Mouse (Mus musculus): ENCODE data around the gene Snn. TPM values are rescaled to one million over a fixed set of nuclear protein-coding genes. Genes with fewer than 3 reads are reported as not detected.

Snn gene
- polyA plus RNA-seq, 1 experiment: 50.6 TPM

DNA sequence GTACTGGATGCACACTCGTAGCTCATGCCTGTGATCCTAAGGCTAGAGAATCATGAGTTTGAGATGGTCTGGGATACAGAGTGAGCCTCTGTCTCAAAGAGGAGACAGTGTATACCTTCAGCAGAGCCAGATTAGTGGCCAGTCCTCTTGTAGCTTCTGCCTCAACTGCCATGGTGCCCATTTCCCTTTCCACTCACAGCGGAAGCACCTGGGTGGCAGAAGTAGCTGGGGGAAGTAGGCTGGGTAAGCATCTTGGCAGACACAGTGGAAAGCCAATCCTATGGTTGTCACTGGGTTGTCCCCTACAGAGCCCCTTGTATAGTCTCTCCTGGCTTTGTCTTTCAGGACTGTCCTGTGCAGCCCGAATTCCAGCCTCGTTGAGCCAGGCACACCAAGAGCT lies 11.1 kb downstream of the Snn start:
- H3K4me3 ChIP-seq (replicated peaks; ENCODE audit: extremely low read depth, low read depth, low read length): no peak overlapping the region
- 75% methylated on average over 4 of the region's 4 CpGs for WGBS
- no peak for DNase-seq
- TF ChIP-seq CTCF (IDR thresholded peaks at IDR 0.05; ENCODE audit: insufficient read depth, low read length) (no peak), POLR2A (IDR thresholded peaks at IDR 0.05; ENCODE audit: borderline replicate concordance, extremely low read depth, low read depth, low read length) (no peak)
- H3K4me1 ChIP-seq (ENCODE audit: control insufficient read depth, insufficient read depth, low read length): peaks cover 22% of the 10 kb centered on the region

DNA sequence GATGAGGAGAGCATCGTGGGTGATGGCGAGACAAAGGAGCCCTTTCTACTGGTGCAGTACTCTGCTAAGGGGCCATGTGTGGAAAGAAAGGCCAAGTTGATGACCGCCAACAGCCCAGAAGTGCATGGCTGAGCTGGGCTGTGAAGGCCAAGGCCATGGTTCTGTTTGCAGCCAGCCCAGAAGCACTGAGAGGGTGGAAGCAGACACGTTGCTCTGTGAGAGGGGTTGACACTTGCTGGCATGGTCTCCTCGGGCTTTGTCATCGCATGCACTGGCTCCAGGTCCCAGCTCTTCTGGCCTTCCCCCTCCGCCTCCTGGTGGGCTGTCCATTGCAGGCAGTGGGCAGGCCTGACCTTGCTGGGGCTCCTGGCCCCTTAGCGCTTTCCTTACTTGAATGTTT lies 11.7 kb downstream of the Snn start:
- TF ChIP-seq CTCF (IDR thresholded peaks at IDR 0.05; ENCODE audit: insufficient read depth, low read length) (no peak), POLR2A (IDR thresholded peaks at IDR 0.05; ENCODE audit: borderline replicate concordance, extremely low read depth, low read depth, low read length) (no peak)
- 79% methylated on average over 8 of the region's 8 CpGs for WGBS
- no peak overlapping the region for H3K4me3 ChIP-seq (replicated peaks; ENCODE audit: extremely low read depth, low read depth, low read length)
- H3K4me1 ChIP-seq (ENCODE audit: control insufficient read depth, insufficient read depth, low read length): peaks cover 22% of the 10 kb centered on the region
- DNase-seq: no peak

DNA sequence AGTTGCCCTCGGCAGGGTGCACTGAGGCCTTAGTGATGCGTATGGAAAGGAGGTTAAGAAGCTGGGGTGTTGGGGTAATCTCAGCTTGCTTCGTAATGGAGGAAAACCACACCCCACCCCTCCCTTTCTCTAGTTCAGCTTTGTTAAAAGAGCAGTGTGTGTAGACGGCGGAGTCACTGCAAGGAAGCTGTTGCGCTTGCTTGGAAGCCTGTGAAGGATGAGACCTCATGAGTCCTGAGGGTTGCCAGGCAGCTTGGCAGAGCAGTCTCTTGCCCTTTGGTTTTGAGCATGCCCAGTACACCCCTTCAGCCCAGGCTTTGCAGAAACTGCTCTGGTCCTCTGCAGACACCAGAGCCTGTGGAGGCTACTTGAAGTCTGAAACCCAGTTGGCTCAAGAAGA lies 12.3 kb downstream of the Snn start:
- WGBS: 54% methylated on average over 6 of the region's 6 CpGs
- Histone ChIP-seq H3K4me3 (replicated peaks; ENCODE audit: extremely low read depth, low read depth, low read length) (no peak overlapping the region), H3K4me1 (ENCODE audit: control insufficient read depth, insufficient read depth, low read length) (peaks cover 22% of the 10 kb centered on the region)
- no peak for DNase-seq
- TF ChIP-seq POLR2A (IDR thresholded peaks at IDR 0.05; ENCODE audit: borderline replicate concordance, extremely low read depth, low read depth, low read length) (no peak), CTCF (IDR thresholded peaks at IDR 0.05; ENCODE audit: insufficient read depth, low read length) (no peak)

DNA sequence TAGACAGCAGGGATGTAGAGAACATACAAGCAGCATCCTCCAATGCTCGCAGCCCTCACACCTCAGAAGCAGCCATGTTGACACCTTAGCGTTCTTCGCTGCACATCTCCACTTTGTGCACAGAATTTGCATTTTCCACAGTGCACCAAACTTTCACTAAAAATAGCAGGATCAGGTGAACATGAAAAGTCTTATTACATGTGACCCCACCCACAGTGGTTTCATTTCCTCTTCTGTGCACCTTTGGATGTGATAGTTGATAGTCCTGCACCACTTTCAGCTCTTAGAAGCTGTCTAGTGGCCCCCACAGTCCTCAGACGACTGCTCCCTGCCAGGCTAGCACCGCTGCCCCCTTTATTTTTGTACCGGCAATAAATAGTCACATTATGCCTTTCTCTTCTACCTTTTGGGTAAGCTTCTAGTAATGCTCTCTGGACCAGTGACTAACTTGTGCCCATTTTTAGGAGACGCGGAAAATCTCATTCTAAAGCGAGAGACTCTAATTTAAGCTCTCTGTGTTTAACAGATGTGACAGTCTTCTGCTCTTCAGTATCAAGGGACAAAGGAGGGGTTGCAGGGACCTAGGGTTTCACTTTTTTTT lies 17.0 kb downstream of the Snn start:
- WGBS: 81% methylated on average over 9 of the region's 9 CpGs
- no peak for DNase-seq

DNA sequence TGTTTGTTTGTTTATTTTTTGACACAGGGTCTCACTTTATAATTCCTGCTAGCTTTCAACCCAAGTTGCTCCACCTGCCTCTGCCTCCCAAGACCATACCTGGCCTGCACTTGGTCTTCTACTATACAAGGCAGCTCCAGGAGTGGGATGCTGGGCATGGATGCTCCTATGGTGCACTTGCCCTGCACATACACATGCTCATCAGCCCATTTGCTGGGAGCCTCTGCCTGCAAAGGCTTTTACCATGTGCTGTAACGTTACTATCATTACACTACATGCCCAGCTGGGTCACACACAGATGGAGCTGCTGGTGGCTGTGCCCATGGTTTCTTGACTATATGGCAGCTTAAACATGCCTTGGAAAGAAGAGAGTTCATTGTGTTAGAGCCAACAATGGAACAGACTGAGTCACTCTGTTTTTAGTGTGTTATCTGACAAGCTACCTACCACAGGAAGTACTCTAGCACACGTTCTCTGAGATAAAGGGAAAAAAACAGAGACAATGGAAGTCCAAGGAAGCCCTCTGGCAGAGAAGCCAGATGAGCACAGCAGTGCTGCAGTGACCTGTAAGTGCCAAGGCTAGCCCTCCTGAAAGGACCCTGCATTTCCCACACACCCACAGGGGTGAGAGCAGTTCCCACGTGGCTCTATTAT lies 17.6 kb downstream of the Snn start:
- Histone ChIP-seq H3K4me3 (replicated peaks; ENCODE audit: extremely low read depth, low read depth, low read length) (no peak overlapping the region), H3K4me1 (ENCODE audit: control insufficient read depth, insufficient read depth, low read length) (peaks cover 4% of the 10 kb centered on the region; the same call in 1 of the 2 replicates)
- 33% methylated on average over 3 of the region's 3 CpGs for WGBS
- DNase-seq: no peak
- no peak for TF ChIP-seq CTCF (IDR thresholded peaks at IDR 0.05; ENCODE audit: insufficient read depth, low read length)
- no peak for TF ChIP-seq POLR2A (IDR thresholded peaks at IDR 0.05; ENCODE audit: borderline replicate concordance, extremely low read depth, low read depth, low read length)

More for the DNA sequence above, 17.0 kb downstream of the Snn start:
- H3K4me3 ChIP-seq (replicated peaks; ENCODE audit: extremely low read depth, low read depth, low read length): no peak overlapping the region
- peaks cover 7% of the 10 kb centered on the region for H3K4me1 ChIP-seq (ENCODE audit: control insufficient read depth, insufficient read depth, low read length)
- TF ChIP-seq CTCF (IDR thresholded peaks at IDR 0.05; ENCODE audit: insufficient read depth, low read length): no peak
- no peak for TF ChIP-seq POLR2A (IDR thresholded peaks at IDR 0.05; ENCODE audit: borderline replicate concordance, extremely low read depth, low read depth, low read length)

DNA sequence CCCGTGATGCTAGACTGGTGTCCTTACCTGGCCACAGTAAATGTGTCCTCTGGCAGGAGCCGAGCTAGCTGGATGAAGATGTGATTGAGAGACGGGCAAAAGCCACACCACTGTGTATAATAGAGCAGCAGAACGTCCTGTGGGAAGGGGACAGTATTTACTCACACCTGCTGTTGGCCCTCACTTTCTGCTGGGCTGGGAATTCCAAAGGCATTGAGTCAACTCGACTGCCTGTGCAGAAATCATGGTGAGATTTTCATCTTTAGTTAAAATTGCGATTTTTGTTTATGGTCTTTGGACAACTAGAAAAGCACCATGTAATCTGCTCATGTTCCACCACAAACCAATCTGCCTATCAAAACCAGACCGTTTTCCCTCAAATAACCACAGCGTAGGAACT lies 23.4 kb downstream of the Snn start:
- Histone ChIP-seq H3K4me3 (replicated peaks; ENCODE audit: extremely low read depth, low read depth, low read length) (no peak overlapping the region), H3K4me1 (ENCODE audit: control insufficient read depth, insufficient read depth, low read length) (no peaks in the 10 kb centered on the region)
- no peak for DNase-seq
- TF ChIP-seq CTCF (IDR thresholded peaks at IDR 0.05; ENCODE audit: insufficient read depth, low read length): no peak
- TF ChIP-seq POLR2A (IDR thresholded peaks at IDR 0.05; ENCODE audit: borderline replicate concordance, extremely low read depth, low read depth, low read length): no peak
- WGBS: 90% methylated on average over 8 of the region's 8 CpGs

DNA sequence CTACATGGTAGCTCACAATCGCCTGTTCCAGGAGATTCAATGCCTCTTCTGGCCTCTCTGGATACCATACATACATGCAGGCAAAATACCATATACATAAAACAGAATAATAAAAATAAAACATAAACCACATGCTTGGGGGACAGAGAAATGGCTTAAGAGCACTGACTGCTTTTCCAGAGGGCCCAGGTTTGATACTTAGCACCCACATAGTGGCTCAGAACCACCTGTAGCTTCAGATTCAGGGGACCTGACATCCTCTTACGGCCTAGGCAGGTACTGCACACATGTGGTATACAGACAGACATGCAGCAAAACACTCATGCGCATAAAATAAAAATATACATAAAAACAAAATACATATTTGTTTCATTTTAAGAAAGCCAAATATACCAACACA lies 25.6 kb downstream of the Snn start:
- Histone ChIP-seq H3K4me1 (ENCODE audit: control insufficient read depth, insufficient read depth, low read length) (peaks cover 4% of the 10 kb centered on the region; the same call in 1 of the 2 replicates), H3K4me3 (replicated peaks; ENCODE audit: extremely low read depth, low read depth, low read length) (no peak overlapping the region)
- no peak for TF ChIP-seq CTCF (IDR thresholded peaks at IDR 0.05; ENCODE audit: insufficient read depth, low read length)
- no peak for TF ChIP-seq POLR2A (IDR thresholded peaks at IDR 0.05; ENCODE audit: borderline replicate concordance, extremely low read depth, low read depth, low read length)
- no peak for DNase-seq
- 96% methylated on average over 3 of the region's 3 CpGs for WGBS

DNA sequence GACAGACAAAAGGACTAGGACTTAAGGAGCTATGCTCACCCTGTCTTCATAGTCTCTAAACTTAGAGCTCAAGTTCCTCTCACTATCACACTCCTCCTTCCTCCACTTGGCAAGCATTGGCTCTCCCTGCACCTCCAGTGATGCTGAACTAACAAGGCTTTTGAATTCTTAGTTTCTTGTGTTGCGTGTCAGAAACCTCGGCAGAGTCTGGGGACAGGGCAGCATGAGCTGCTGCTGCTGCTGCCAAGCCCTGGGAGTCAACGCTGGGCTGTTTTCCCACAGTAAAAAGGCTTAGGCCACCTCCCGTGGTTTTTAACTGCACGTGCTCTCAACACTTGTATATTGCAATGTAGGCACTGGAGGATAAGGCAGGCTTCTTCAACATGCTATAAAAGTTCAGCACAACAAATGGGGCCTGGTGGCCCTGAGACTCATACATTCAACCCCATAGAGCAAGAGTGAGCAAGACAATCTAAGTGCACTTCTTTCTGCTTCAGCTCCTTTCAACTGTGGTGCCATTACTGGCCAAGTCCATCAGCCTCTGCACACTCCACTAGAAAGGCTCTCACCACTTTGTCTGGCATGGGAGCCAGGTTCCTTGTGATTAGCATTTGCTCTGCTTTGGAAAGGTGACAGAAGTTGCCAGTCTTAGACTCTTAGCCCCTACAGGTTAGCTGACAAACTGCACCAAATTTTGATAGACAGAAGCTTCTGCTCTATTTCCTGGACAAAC lies 26.3 kb downstream of the Snn start:
- no peak for TF ChIP-seq POLR2A (IDR thresholded peaks at IDR 0.05; ENCODE audit: borderline replicate concordance, extremely low read depth, low read depth, low read length)
- TF ChIP-seq CTCF (IDR thresholded peaks at IDR 0.05; ENCODE audit: insufficient read depth, low read length): no peak
- Histone ChIP-seq H3K4me1 (ENCODE audit: control insufficient read depth, insufficient read depth, low read length) (peaks cover 4% of the 10 kb centered on the region; the same call in 1 of the 2 replicates), H3K4me3 (replicated peaks; ENCODE audit: extremely low read depth, low read depth, low read length) (no peak overlapping the region)
- 81% methylated on average over 5 of the region's 5 CpGs for WGBS
- DNase-seq: no peak

DNA sequence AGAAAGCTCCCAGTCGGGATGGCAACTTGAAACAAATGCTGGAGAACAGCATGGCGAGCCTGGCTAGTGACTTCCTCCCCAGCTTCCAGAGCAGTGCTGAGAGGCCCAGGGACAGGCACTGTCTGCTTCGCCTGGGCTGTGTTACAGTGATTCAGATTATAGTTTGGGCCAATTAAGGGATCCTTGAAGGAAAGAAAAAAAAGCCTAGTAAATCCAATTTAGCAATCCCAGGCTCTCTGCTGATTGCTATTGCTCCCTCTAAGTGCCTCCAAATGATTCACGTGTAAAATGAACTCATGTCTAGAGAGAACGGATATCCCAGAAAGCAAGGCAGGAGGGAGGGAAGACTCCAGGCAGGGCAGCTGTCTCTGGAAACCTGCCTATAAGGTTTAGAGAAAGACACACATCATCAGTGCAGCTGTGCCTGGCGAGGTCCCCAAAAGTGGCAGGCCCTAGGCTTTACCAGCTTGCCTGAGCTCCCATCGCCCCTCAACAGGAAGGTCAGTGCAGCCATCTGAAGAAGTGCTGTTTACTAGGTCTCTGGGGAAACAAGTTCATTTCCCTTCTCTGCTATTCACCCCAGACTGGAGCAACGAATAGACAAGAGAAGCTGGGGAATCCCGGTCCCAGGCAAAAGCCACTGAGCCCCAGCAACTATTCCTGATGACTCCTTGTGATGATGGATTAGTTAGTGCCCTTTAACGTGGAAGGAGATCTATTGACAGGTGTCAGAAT lies 30.3 kb downstream of the Snn start:
- 72% methylated on average over 10 of the region's 10 CpGs for WGBS
- Histone ChIP-seq H3K4me1 (ENCODE audit: control insufficient read depth, insufficient read depth, low read length) (peaks cover 4% of the 10 kb centered on the region; the same call in 1 of the 2 replicates), H3K4me3 (replicated peaks; ENCODE audit: extremely low read depth, low read depth, low read length) (no peak overlapping the region)
- DNase-seq: no peak
- TF ChIP-seq POLR2A (IDR thresholded peaks at IDR 0.05; ENCODE audit: borderline replicate concordance, extremely low read depth, low read depth, low read length) (no peak), CTCF (IDR thresholded peaks at IDR 0.05; ENCODE audit: insufficient read depth, low read length) (no peak)

All from lung, adult 2 months (tissue).